In genomic region chr3:95042166-95042837, GRCm38 (mm10) we compare ENCODE assay signal across 8 mouse cellular contexts. TPM values are rescaled to one million over a fixed set of nuclear protein-coding genes. Genes with fewer than 3 reads are reported as not detected.
DNase-seq lines count a peak whose midpoint lies in the region; ATAC-seq lines count a peak whose summit lies in the region.

TSS of gene Psmd4 (minus strand) at chr3:95042614.

- ATAC-seq in hindbrain, embryonic 12.5 days (ENCODE audit: low FRiP score): peak; percentile 99

- peak; percentile 98 for DNase-seq in NIH3T3 (ENCODE audit: low read depth)
- peak; percentile 98 for DNase-seq in cerebellum, postnatal 10 days
- DNase-seq in frontal cortex, postnatal 10 days (ENCODE audit: low spot score in 2 of 2): peak; percentile 97
- DNase-seq in layer of hippocampus, postnatal 14 days (ENCODE audit: low spot score in 2 of 2): peak; percentile 94 to 98
- peak; percentile 97 for DNase-seq in lung, postnatal 14 days
- peak; percentile 92 for DNase-seq in retina, adult 2 months (ENCODE audit: low read depth, low spot score)
- peak; percentile 97 to 98 for DNase-seq in thymus, postnatal 36 days

- peak within 1 kb of the TSS; percentile 57 for H3K4me2 ChIP-seq in hindbrain, embryonic 12.5 days (replicated peaks)

- H3K27me3 ChIP-seq in hindbrain, embryonic 12.5 days: no peaks in the 10 kb centered on the region

- H3K4me3 ChIP-seq in hindbrain, embryonic 12.5 days: peak within 1 kb of the TSS; percentile 80

- H3K36me3 ChIP-seq in hindbrain, embryonic 12.5 days: peaks cover 15% of the 10 kb centered on the region

- H3K9me3 ChIP-seq in hindbrain, embryonic 12.5 days (replicated peaks): no peaks in the 10 kb centered on the region

- H3K4me1 ChIP-seq in hindbrain, embryonic 12.5 days: peaks cover 7% of the 10 kb centered on the region

- 0% methylated on average over 36 of the region's 36 CpGs for WGBS in hindbrain, embryonic 12.5 days

- peak within 1 kb of the TSS; percentile 85 for H3K9ac ChIP-seq in hindbrain, embryonic 12.5 days

- H3K27ac ChIP-seq in hindbrain, embryonic 12.5 days: 0 out of 2 replicates have a peak within 1 kb of the TSS, but pooled peaks have one; percentile 35

RNA-seq across cellular contexts. Expression of gene Psmd4, which starts in this region (rescaled TPM):
- 263 and 276 TPM in 2 replicates for polyA plus RNA-seq in hindbrain, embryonic 12.5 days (2016; fragmentation: Nextera tagmentation; extraction: Ambion mirVana)
- 100 to 1,000 TPM; 155 TPM for total RNA-seq in layer of hippocampus, postnatal 14 days (2021)

Comparison
In these comparisons a context has a peak if more than half of its experiments do, and no peak if none do; other contexts are left out.
1. Peak in every context shown above with its lines: DNase-seq, ATAC-seq, H3K4me3 ChIP-seq and H3K27ac ChIP-seq.